Mouse (Mus musculus) heart, adult 2 months (tissue): ENCODE measurements around the gene Hspb8. TPM values are rescaled to one million over a fixed set of nuclear protein-coding genes. Genes with fewer than 3 reads are reported as not detected.

ENCODE experiments used
- DNase-seq, 2 experiments: peaks; one replicate each; pipeline ENCODE4 v3.0.0; 2021
- H3K27ac ChIP-seq: fragments of 200-600 bp; 2 replicates; pipeline ENCODE4 v1.8.1; 2022
- H3K27me3 ChIP-seq: fragments of 200-500 bp; 2 replicates; pipeline ENCODE4 v1.6.1; 2012; ENCODE audit warnings: mild to moderate bottlenecking, low read length, inconsistent platforms, mixed read lengths; ENCODE audit not compliant: control insufficient read depth, insufficient read depth
- H3K36me3 ChIP-seq: fragments of 200-500 bp; 2 replicates; pipeline ENCODE4 v1.6.1; 2012; ENCODE audit warnings: low read length, inconsistent platforms; ENCODE audit not compliant: control insufficient read depth, insufficient read depth
- H3K4me1 ChIP-seq: fragments of 200-500 bp; 2 replicates; pipeline ENCODE4 v1.6.1; 2011; ENCODE audit warnings: low read length; ENCODE audit not compliant: control insufficient read depth, insufficient read depth
- H3K4me3 ChIP-seq: fragments of 200-600 bp; 2 replicates; pipeline ENCODE4 v1.8.1; 2022
- H3K79me2 ChIP-seq: fragments of 200-500 bp; replicated peaks from 2 replicates; pipeline ENCODE4 v1.6.1; 2012; ENCODE audit warnings: mild to moderate bottlenecking, inconsistent platforms, low read length, moderate library complexity, mixed read lengths; ENCODE audit not compliant: control insufficient read depth, insufficient read depth
- H3K9ac ChIP-seq: fragments of 200-500 bp; 2 replicates; pipeline ENCODE4 v1.6.1; 2012; ENCODE audit warnings: low read depth, mild to moderate bottlenecking, control low read depth, inconsistent platforms, low read length, mixed read lengths
- CTCF ChIP-seq: fragments of 200-600 bp; IDR thresholded peaks from 2 replicates; pipeline ENCODE4 v1.8.1; 2022; ENCODE audit warnings: antibody characterized with exemption, mild to moderate bottlenecking, moderate library complexity
- EP300 ChIP-seq: fragments of 200-500 bp; IDR thresholded peaks from 2 replicates; pipeline ENCODE4 v1.6.1; 2011; ENCODE audit warnings: low read depth, low read length, control low read depth; ENCODE audit not compliant: insufficient read depth
- POLR2A ChIP-seq: fragments of 200-500 bp; IDR thresholded peaks from 2 replicates; pipeline ENCODE4 v1.6.1; 2011; ENCODE audit warnings: mild to moderate bottlenecking, low read depth, low read length, control low read depth; ENCODE audit not compliant: insufficient read depth
- WGBS: fragments of 180-500 bp; shearing (Covaris S2); methylation state at CpG from one replicate; pipeline ENCODE4 v1.1.7; 2018; 5-methylcytosine and 5-hydroxymethylcytosine counted together
- intact Hi-C: fragments of 180-260 bp; cut with DNase I; formaldehyde crosslinking; loops from one replicate; pipeline ENCODE4 v1.15.1; 2025
- polyA plus RNA-seq: library from polyadenylated mRNA; depleted of rRNA; stranded (reverse); fragments of >200 nt; gene quantifications from 2 replicates; pipeline ENCODE4 v1.2.3, GENCODE M21; 2012; rRNA removed
- total RNA-seq, 2 experiments: library from RNA; stranded (reverse); gene quantifications; 2 replicates each; pipeline ENCODE4 v1.2.3; 2021

The Hspb8 gene
- total and polyA plus RNA-seq, 3 experiments: 419 to 552 (median 483) TPM

DNA sequence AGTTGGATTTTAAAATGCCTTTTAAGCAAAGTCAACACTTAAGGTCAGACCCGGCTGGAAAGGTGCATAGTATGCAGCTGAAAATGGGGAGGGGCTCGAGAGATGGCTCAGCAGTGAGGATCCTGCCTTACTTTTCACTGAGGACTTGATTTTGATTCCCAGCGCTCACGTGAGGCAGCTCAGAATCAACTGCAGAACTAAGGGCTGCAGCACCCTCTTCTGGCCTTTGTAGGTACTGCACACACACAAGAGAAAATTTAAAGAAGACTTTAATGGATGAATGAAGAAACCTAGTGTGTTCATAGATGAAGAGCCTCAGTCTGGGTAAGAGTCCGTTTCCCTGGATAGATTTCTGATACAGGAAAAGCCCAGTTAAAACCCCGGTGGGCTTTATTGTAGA is 61.3 kb downstream of the Hspb8 start:
- Histone ChIP-seq H3K79me2 (no peaks in the 10 kb centered on the region), H3K36me3 (no peaks in the 10 kb centered on the region), H3K4me3 (no peak overlapping the region), H3K27ac (no peak overlapping the region), H3K27me3 (no peaks in the 10 kb centered on the region), H3K4me1 (no peaks in the 10 kb centered on the region), H3K9ac (no peak overlapping the region)
- intact Hi-C loops: no loop called here
- DNase-seq: no peak
- WGBS: 75% methylated on average over 6 of the region's 6 CpGs
- TF ChIP-seq POLR2A: no peak
- no peak for TF ChIP-seq EP300
- 0 out of 2 replicates have a peak, but pooled peaks have one; percentile 3 for TF ChIP-seq CTCF

- Histone ChIP-seq H3K4me1 (no peaks in the 10 kb centered on the region), H3K79me2 (no peaks in the 10 kb centered on the region), H3K4me3 (no peak overlapping the region), H3K9ac (no peak overlapping the region), H3K27me3 (no peaks in the 10 kb centered on the region), H3K27ac (no peak overlapping the region), H3K36me3 (no peaks in the 10 kb centered on the region)
- TF ChIP-seq EP300: no peak
- no peak for DNase-seq
- 32% methylated on average over 4 of the region's 4 CpGs for WGBS
- intact Hi-C loops: no loop called here
Measured at GRCm38 (mm10) chr5:116360751-116361150, 61.9 kb downstream of the Hspb8 start.

Other genes starting within 250 kb of the Hspb8 start
- gene Ccdc60, start 133.9 kb downstream of the Hspb8 start, total RNA-seq: not detected
- gene Ccdc60, start 133.9 kb downstream of the Hspb8 start, polyA plus RNA-seq: 0.08 TPM in 1 of 2 replicates, not detected in the other
- 10 to 100 TPM in 1 of 2 experiments, 1 to 10 TPM in 1; 9.3 to 12.2 TPM for gene Srrm4, start 169.0 kb upstream of the Hspb8 start, total RNA-seq
- 7.1 and 7.7 TPM in 2 replicates for gene Srrm4, start 169.0 kb upstream of the Hspb8 start, polyA plus RNA-seq